Mouse (Mus musculus): ENCODE data around the gene Med29. TPM values are rescaled to one million over a fixed set of nuclear protein-coding genes. Genes with fewer than 3 reads are reported as not detected.

The Med29 gene
- polyA plus RNA-seq, 1 experiment from 2014 or later = 60.2 TPM

- Histone ChIP-seq H3K36me3 (ENCODE audit: control insufficient read depth, insufficient read depth, low read length) (peaks cover 26% of the 10 kb centered on the region), H3K4me2 (ENCODE audit: low read length) (peak overlapping the region; percentile 69), H3K4me3 (ENCODE audit: low read depth, low read length) (peak overlapping the region; percentile 31), H3K9me3 (ENCODE audit: control insufficient read depth, low read length) (no peaks in the 10 kb centered on the region), H3K27me3 (replicated peaks; ENCODE audit: control insufficient read depth, insufficient read depth, low read length) (no peaks in the 10 kb centered on the region), H3K4me1 (replicated peaks; ENCODE audit: control insufficient read depth, insufficient read depth, low read length) (peaks cover 51% of the 10 kb centered on the region), H3K9ac (ENCODE audit: low read length) (peak overlapping the region; percentile 58), H3K27ac (ENCODE audit: low read depth) (peak overlapping the region; percentile 100)
- peak; percentile 45 for ATAC-seq (replicated peaks; ENCODE audit: low FRiP score, low TSS enrichment, low read depth)
- WGBS = under 1% methylated on average over 20 of the region's 20 CpGs
- peak; percentile 92 for DNase-seq (ENCODE audit: low spot score)
Measured at GRCm38 (mm10) chr7:28381938-28382337, 10.6 kb downstream of the Med29 start.

GRCm38 (mm10) chr7:28381017-28381790 lies 11.3 kb downstream of the Med29 start:
- Histone ChIP-seq H3K9ac (ENCODE audit: low read length) (peak overlapping the region; percentile 58), H3K36me3 (ENCODE audit: control insufficient read depth, insufficient read depth, low read length) (peaks cover 25% of the 10 kb centered on the region), H3K4me1 (replicated peaks; ENCODE audit: control insufficient read depth, insufficient read depth, low read length) (peaks cover 56% of the 10 kb centered on the region), H3K27me3 (replicated peaks; ENCODE audit: control insufficient read depth, insufficient read depth, low read length) (no peaks in the 10 kb centered on the region), H3K4me2 (ENCODE audit: low read length) (peak overlapping the region; percentile 69), H3K9me3 (ENCODE audit: control insufficient read depth, low read length) (no peaks in the 10 kb centered on the region), H3K27ac (ENCODE audit: low read depth) (peak overlapping the region; percentile 100), H3K4me3 (ENCODE audit: low read depth, low read length) (peak overlapping the region; percentile 31)
- DNase-seq (ENCODE audit: low spot score) (peak; percentile 80), ATAC-seq (replicated peaks; ENCODE audit: low FRiP score, low TSS enrichment, low read depth) (peak; percentile 7)
- 2% methylated on average over 30 of the region's 30 CpGs for WGBS

GRCm38 (mm10) chr7:28380237-28381016 lies 12.1 kb downstream of the Med29 start, which contains the start of gene Zfp36:
TSS of gene Zfp36 (minus strand) at chr7:28380253.
- no peak for DNase-seq (ENCODE audit: low spot score)
- Histone ChIP-seq H3K4me1 (replicated peaks; ENCODE audit: control insufficient read depth, insufficient read depth, low read length) (peaks cover 60% of the 10 kb centered on the region), H3K27ac (ENCODE audit: low read depth) (peak within 1 kb of the TSS; percentile 100), H3K9ac (ENCODE audit: low read length) (peak within 1 kb of the TSS; percentile 86), H3K9me3 (ENCODE audit: control insufficient read depth, low read length) (no peaks in the 10 kb centered on the region), H3K4me3 (ENCODE audit: low read depth, low read length) (peak within 1 kb of the TSS; percentile 91), H3K27me3 (replicated peaks; ENCODE audit: control insufficient read depth, insufficient read depth, low read length) (no peaks in the 10 kb centered on the region), H3K36me3 (ENCODE audit: control insufficient read depth, insufficient read depth, low read length) (peaks cover 17% of the 10 kb centered on the region; the same call in 1 of the 2 replicates), H3K4me2 (ENCODE audit: low read length) (peak within 1 kb of the TSS; percentile 80)
- WGBS = 42% methylated on average over 17 of the region's 17 CpGs
- no peak for ATAC-seq (replicated peaks; ENCODE audit: low FRiP score, low TSS enrichment, low read depth)

GRCm38 (mm10) chr7:28378769-28379651 lies 13.5 kb downstream of the Med29 start:
- ATAC-seq (replicated peaks; ENCODE audit: low FRiP score, low TSS enrichment, low read depth) = peak; percentile 35
- peaks cover 60% of the 10 kb centered on the region for H3K4me1 ChIP-seq (replicated peaks; ENCODE audit: control insufficient read depth, insufficient read depth, low read length)
- DNase-seq (ENCODE audit: low spot score) = peak; percentile 95
- peak overlapping the region; percentile 91 for H3K4me3 ChIP-seq (ENCODE audit: low read depth, low read length)
- H3K4me2 ChIP-seq (ENCODE audit: low read length) = peak overlapping the region; percentile 80
- under 1% methylated on average over 53 of the region's 53 CpGs for WGBS
- H3K9ac ChIP-seq (ENCODE audit: low read length) = peak overlapping the region; percentile 86
- no peaks in the 10 kb centered on the region for H3K9me3 ChIP-seq (ENCODE audit: control insufficient read depth, low read length)
- peak overlapping the region; percentile 100 for H3K27ac ChIP-seq (ENCODE audit: low read depth)
- no peaks in the 10 kb centered on the region for H3K27me3 ChIP-seq (replicated peaks; ENCODE audit: control insufficient read depth, insufficient read depth, low read length)
- peaks cover 11% of the 10 kb centered on the region; the same call in 1 of the 2 replicates for H3K36me3 ChIP-seq (ENCODE audit: control insufficient read depth, insufficient read depth, low read length)

- H3K9ac ChIP-seq (ENCODE audit: low read length) = peak overlapping the region; percentile 86
- no peak for ATAC-seq (replicated peaks; ENCODE audit: low FRiP score, low TSS enrichment, low read depth)
- H3K27ac ChIP-seq (ENCODE audit: low read depth) = peak overlapping the region; percentile 100
- peak; percentile 80 for DNase-seq (ENCODE audit: low spot score)
- H3K9me3 ChIP-seq (ENCODE audit: control insufficient read depth, low read length) = no peaks in the 10 kb centered on the region
- peaks cover 62% of the 10 kb centered on the region for H3K4me1 ChIP-seq (replicated peaks; ENCODE audit: control insufficient read depth, insufficient read depth, low read length)
- peak overlapping the region; percentile 80 for H3K4me2 ChIP-seq (ENCODE audit: low read length)
- WGBS = 30% methylated on average over 31 of the region's 32 CpGs
- H3K4me3 ChIP-seq (ENCODE audit: low read depth, low read length) = peak overlapping the region; percentile 91
- no peaks in the 10 kb centered on the region for H3K27me3 ChIP-seq (replicated peaks; ENCODE audit: control insufficient read depth, insufficient read depth, low read length)
- peaks cover 11% of the 10 kb centered on the region; the same call in 1 of the 2 replicates for H3K36me3 ChIP-seq (ENCODE audit: control insufficient read depth, insufficient read depth, low read length)
Measured at GRCm38 (mm10) chr7:28378066-28378690, 14.3 kb downstream of the Med29 start.

- H3K27ac ChIP-seq (ENCODE audit: low read depth) = peak overlapping the region; percentile 100
- ATAC-seq (replicated peaks; ENCODE audit: low FRiP score, low TSS enrichment, low read depth) (no peak), DNase-seq (ENCODE audit: low spot score) (no peak)
- no peaks in the 10 kb centered on the region for H3K9me3 ChIP-seq (ENCODE audit: control insufficient read depth, low read length)
- peaks cover 11% of the 10 kb centered on the region; the same call in 1 of the 2 replicates for H3K36me3 ChIP-seq (ENCODE audit: control insufficient read depth, insufficient read depth, low read length)
- H3K4me2 ChIP-seq (ENCODE audit: low read length) = peak overlapping the region; percentile 80
- H3K27me3 ChIP-seq (replicated peaks; ENCODE audit: control insufficient read depth, insufficient read depth, low read length) = no peaks in the 10 kb centered on the region
- H3K4me3 ChIP-seq (ENCODE audit: low read depth, low read length) = peak overlapping the region; percentile 91
- H3K4me1 ChIP-seq (replicated peaks; ENCODE audit: control insufficient read depth, insufficient read depth, low read length) = peaks cover 55% of the 10 kb centered on the region
- 71% methylated on average over 18 of the region's 18 CpGs for WGBS
- peak overlapping the region; percentile 86 for H3K9ac ChIP-seq (ENCODE audit: low read length)
Measured at GRCm38 (mm10) chr7:28377190-28378065, 15.1 kb downstream of the Med29 start.

- Histone ChIP-seq H3K4me2 (ENCODE audit: low read length) (peak overlapping the region; percentile 80), H3K36me3 (ENCODE audit: control insufficient read depth, insufficient read depth, low read length) (peaks cover 11% of the 10 kb centered on the region; the same call in 1 of the 2 replicates), H3K9ac (ENCODE audit: low read length) (peak overlapping the region; percentile 69), H3K4me3 (ENCODE audit: low read depth, low read length) (peak overlapping the region; percentile 91), H3K27ac (ENCODE audit: low read depth) (peak overlapping the region; percentile 100), H3K4me1 (replicated peaks; ENCODE audit: control insufficient read depth, insufficient read depth, low read length) (peaks cover 45% of the 10 kb centered on the region), H3K9me3 (ENCODE audit: control insufficient read depth, low read length) (no peaks in the 10 kb centered on the region), H3K27me3 (replicated peaks; ENCODE audit: control insufficient read depth, insufficient read depth, low read length) (no peaks in the 10 kb centered on the region)
- no peak; the same call in 1 of the 2 replicates for ATAC-seq (replicated peaks; ENCODE audit: low FRiP score, low TSS enrichment, low read depth)
- WGBS = 2% methylated on average over 30 of the region's 30 CpGs
- peak; percentile 84 for DNase-seq (ENCODE audit: low spot score)
Measured at GRCm38 (mm10) chr7:28376011-28376771, 16.3 kb downstream of the Med29 start.
